ENCODE assay signal across 12 mouse cellular contexts in the genomic region with DNA sequence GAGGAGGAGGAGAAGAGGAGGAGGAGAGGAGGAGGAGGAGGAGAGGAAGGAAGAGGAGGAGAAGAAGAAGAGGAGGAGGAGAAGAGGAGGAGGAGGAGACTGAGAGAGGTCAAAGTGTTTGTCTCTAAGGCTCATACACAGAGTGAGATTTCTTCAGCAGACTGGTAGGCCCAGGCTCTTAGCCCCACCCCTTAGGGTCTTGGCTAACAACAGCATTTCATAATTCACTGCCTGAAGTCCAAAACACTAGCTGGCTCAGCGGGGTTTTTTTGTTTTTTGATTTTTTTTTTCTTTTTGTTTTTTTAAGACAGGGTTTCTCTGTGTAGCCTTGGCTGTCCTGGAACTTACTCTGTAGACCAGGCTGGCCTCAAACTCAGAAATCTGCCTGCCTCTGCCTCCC.
A peak's percentile ranks its signal among the peaks of the same experiment; 100 is the strongest.
DNase-seq lines count a peak whose midpoint lies in the region.
"Had no signal": no experiment of that assay in that cellular context is flagged by ENCODE, and none has a peak within 500 bp of the region (broad histone marks: within the 10 kb centered on the region; RNA-seq: fewer than 3 reads in every experiment).

No protein-coding gene starts in this region.

- intact Hi-C loops in gastrocnemius, postnatal 14 days (cut with DNase I; ENCODE audit: low total_unique reads) = no loop called here

- DNase-seq in gastrocnemius, adult 18-20 months (ENCODE audit: low spot score) = peak; percentile 56
- no peak for DNase-seq in gastrocnemius, postnatal 14 days
- peak; percentile 32 to 50 for DNase-seq in kidney, postnatal 25 days
- DNase-seq in kidney, adult 18-20 months = no peak
- DNase-seq in adipocyte (ENCODE audit: low spot score) = peak; percentile 72
- peak; percentile 64 for DNase-seq in lung, postnatal 36 days
- no peak for DNase-seq in spleen, postnatal 4 days (ENCODE audit: low spot score in 2 of 2)
- DNase-seq in layer of hippocampus, adult 9-11 months = no peak
- DNase-seq: cerebellum, adult 11 months; forebrain, postnatal 0 days; midbrain, embryonic 14.5 days; right cerebral cortex, adult 18-20 months had no signal

Comparison
In these comparisons a context has a peak if more than half of its experiments do, and no peak if none do; other contexts are left out.
1. DNase-seq: peak in gastrocnemius, adult 18-20 months (single experiment), kidney, postnatal 25 days (2 of 2), adipocyte (single experiment) and lung, postnatal 36 days (single experiment); none in gastrocnemius, postnatal 14 days (single experiment), kidney, adult 18-20 months (single experiment), spleen, postnatal 4 days (0 of 2) and layer of hippocampus, adult 9-11 months (single experiment).